Mouse (Mus musculus) thymus, adult 2 months (tissue): ENCODE measurements at regions not wholly inside any gene's neighbourhood (a gene's known extent, or its start where the extent isn't known, plus 50 kb on each side); places are given as distances from the start of the nearest gene placed in this dataset.
"Not testable (repeated sequence)": the region's sequence is repeated elsewhere in the genome, so short reads cannot be mapped to it uniquely, and the experiment has no call there.

Experiments
- DNase-seq: peaks from one replicate; pipeline ENCODE4 v3.0.0; 2021
- H3K27ac ChIP-seq: fragments of 200-500 bp; 2 replicates; pipeline ENCODE4 v1.5.1; 2012; ENCODE audit warnings: low read length, control low read depth; ENCODE audit not compliant: control insufficient read depth, insufficient read depth
- H3K27me3 ChIP-seq: fragments of 200-500 bp; 2 replicates; pipeline ENCODE4 v1.6.1; 2012; ENCODE audit warnings: mild to moderate bottlenecking, low read length, moderate library complexity, mixed read lengths; ENCODE audit not compliant: control insufficient read depth, insufficient read depth
- H3K36me3 ChIP-seq: fragments of 200-500 bp; 2 replicates; pipeline ENCODE4 v1.6.1; 2012; ENCODE audit warnings: mild to moderate bottlenecking, low read length, moderate library complexity; ENCODE audit not compliant: control insufficient read depth, insufficient read depth
- H3K4me1 ChIP-seq: fragments of 200-500 bp; replicated peaks from 2 replicates; pipeline ENCODE4 v1.6.1; 2012; ENCODE audit warnings: low read length; ENCODE audit not compliant: control insufficient read depth, insufficient read depth
- H3K4me3 ChIP-seq: fragments of 200-500 bp; 2 replicates; pipeline ENCODE4 v1.5.1; 2012; ENCODE audit warnings: mild to moderate bottlenecking, low read length, control low read depth, moderate library complexity; ENCODE audit not compliant: control insufficient read depth, insufficient read depth
- CTCF ChIP-seq: fragments of 200-500 bp; IDR thresholded peaks from 2 replicates; pipeline ENCODE4 v1.5.1; 2012; ENCODE audit warnings: mild to moderate bottlenecking, control low read depth, low read length, moderate library complexity, borderline replicate concordance; ENCODE audit not compliant: control insufficient read depth, poor library complexity, insufficient read depth; ENCODE audit errors: extremely low read depth
- POLR2A ChIP-seq: fragments of 200-500 bp; IDR thresholded peaks from 2 replicates; pipeline ENCODE4 v1.6.1; 2012; ENCODE audit warnings: mild to moderate bottlenecking, low read length, control low read depth, moderate library complexity; ENCODE audit not compliant: control insufficient read depth, poor library complexity, insufficient read depth; ENCODE audit errors: extremely low read depth
- WGBS: fragments of 180-500 bp; shearing (Covaris S2); methylation state at CpG from one replicate; pipeline ENCODE4 v1.1.7; 2018; 5-methylcytosine and 5-hydroxymethylcytosine counted together

- TF ChIP-seq POLR2A (no peak), CTCF (no peak)
- DNase-seq: no peak
- Histone ChIP-seq H3K36me3 (no peaks in the 10 kb centered on the region), H3K27me3 (no peaks in the 10 kb centered on the region), H3K4me1 (peaks cover 9% of the 10 kb centered on the region), H3K4me3 (no peak overlapping the region), H3K27ac (no peak overlapping the region)
- 91% methylated on average over 9 of the region's 9 CpGs for WGBS
These were observed 71.8 kb upstream of the Cpsf6 start for GRCm38 (mm10) chr10:117451396-117452185.

GRCm38 (mm10) chr10:117450631-117451030, 70.8 kb upstream of the Cpsf6 start:
- no peak for DNase-seq
- H3K4me3 ChIP-seq: no peak overlapping the region
- H3K27ac ChIP-seq: no peak overlapping the region
- H3K27me3 ChIP-seq: no peaks in the 10 kb centered on the region
- H3K4me1 ChIP-seq: peaks cover 9% of the 10 kb centered on the region
- WGBS: 98% methylated on average over 4 of the region's 4 CpGs
- H3K36me3 ChIP-seq: no peaks in the 10 kb centered on the region
- no peak for TF ChIP-seq POLR2A
- TF ChIP-seq CTCF: no peak

GRCm38 (mm10) chr10:117450240-117450569, 70.4 kb upstream of the Cpsf6 start:
- Histone ChIP-seq H3K4me3 (no peak overlapping the region), H3K36me3 (no peaks in the 10 kb centered on the region), H3K4me1 (peaks cover 9% of the 10 kb centered on the region), H3K27ac (no peak overlapping the region), H3K27me3 (no peaks in the 10 kb centered on the region)
- DNase-seq: no peak
- TF ChIP-seq CTCF (no peak), POLR2A (no peak)
- WGBS: 96% methylated on average over 1 of the region's 1 CpGs

DNA sequence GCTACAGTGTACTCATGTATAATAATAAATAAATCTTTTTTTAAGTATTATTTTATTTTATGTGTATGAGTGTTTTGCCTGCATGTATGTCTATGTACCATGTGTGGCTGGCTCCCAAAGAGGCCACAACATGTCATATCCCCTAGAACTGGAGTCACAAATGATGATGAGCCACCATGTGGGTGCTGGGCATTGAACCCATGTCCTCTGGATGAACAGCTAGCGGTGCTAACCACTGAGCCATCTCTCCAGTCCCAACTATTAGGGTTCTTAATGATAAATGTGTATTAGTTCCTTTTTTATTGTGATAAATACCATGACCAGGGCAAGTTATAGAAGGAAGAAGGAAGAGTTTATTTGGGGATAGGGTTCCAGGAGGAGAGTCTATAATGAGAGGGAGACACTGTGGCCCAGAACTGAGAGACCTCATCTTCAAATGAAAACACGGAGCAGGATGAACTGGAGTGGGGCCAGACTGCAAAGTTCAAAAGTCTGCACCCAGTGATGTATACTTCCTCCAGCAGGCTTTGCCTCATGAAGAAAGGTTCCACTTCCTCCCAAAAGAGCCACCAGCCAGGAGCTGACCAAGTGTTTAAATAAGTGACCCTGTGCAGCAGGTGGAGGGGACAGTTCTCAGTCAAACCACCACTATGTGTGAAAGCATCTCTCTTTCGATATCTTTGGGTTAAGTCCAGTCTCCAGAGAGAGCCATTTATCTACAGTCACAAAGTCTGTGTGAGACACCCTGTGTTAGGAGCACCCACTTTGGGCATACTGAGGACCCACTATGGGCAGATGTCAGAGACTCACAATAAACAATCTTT, 69.8 kb upstream of the Cpsf6 start:
- H3K4me1 ChIP-seq: peaks cover 9% of the 10 kb centered on the region
- no peak overlapping the region for H3K27ac ChIP-seq
- H3K36me3 ChIP-seq: no peaks in the 10 kb centered on the region
- H3K27me3 ChIP-seq: no peaks in the 10 kb centered on the region
- no peak for DNase-seq
- H3K4me3 ChIP-seq: no peak overlapping the region
- TF ChIP-seq CTCF (no peak), POLR2A (no peak)
- 64% methylated on average over 3 of the region's 3 CpGs for WGBS

DNA sequence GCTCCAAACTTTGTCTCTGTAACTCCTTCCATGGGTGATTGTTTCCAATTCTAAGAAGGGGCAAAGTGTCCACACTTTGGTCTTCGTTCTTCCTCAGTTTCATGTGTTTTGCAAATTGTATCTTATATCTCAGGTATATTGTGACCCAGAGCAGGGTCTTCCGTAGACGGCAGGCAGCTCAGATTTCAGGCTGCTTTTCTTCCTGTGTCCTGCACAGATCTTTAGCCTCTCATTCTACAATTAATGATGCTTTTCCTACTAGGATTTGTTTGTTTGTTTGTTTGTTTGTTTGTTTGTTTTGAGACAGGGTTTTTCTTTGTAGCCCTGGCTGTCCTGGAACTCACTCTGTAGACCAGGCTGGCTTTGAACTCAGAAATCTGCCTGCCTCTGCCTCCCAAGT, 69.0 kb upstream of the Cpsf6 start:
- 97% methylated on average over 3 of the region's 3 CpGs for WGBS
- not testable (repeated sequence) for H3K36me3 ChIP-seq, H3K27ac ChIP-seq, H3K27me3 ChIP-seq, DNase-seq, H3K4me1 ChIP-seq, H3K4me3 ChIP-seq

DNA sequence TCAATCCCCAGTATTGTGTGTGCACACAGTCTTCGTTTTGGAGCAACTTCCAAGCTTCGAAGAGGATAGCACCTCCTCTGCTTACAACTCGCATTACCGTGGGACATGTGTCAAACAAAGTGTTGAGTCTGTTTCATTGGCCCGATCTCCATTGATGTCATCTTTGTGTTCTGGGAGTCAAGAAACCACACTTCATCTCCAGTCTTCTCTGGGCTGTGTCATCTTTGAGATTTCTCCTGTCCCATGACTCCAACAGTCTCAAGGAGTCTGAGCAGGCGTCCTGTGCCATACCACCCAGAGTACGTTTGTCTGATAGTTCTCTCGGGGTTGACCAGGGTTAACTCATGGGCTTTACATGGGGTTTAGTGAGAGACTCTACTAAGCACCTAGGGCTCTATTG, 67.8 kb upstream of the Cpsf6 start:
- H3K27me3 ChIP-seq: no peaks in the 10 kb centered on the region
- TF ChIP-seq POLR2A (no peak), CTCF (no peak)
- WGBS: 96% methylated on average over 8 of the region's 8 CpGs

DNA sequence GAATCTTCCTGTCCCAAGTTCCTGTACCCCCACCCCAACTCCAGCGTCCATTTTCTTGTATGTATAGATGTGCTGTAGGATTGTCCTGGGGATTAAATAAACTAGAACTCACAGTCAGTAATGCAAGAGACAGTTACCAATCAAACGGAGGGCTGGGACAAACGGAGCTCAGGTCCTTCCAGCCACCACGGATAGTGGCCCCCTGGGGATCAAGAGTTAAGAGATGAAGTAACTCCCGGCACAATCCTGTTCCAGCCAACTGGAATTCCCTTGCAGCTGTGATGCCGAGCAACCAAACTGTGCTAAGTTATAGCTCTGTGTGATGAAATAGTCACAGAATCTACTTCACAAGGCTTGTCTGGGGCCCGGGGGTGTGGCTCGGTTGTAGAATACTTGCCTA, 67.4 kb upstream of the Cpsf6 start:
- 92% methylated on average over 8 of the region's 8 CpGs for whole genome bisulfite sequencing
- no peak for DNase-seq
- no peak overlapping the region for H3K4me3 ChIP-seq
- H3K27ac ChIP-seq: no peak overlapping the region
- no peaks in the 10 kb centered on the region for H3K36me3 ChIP-seq
- TF ChIP-seq CTCF: no peak
- no peak for TF ChIP-seq POLR2A
- peaks cover 6% of the 10 kb centered on the region for H3K4me1 ChIP-seq
- no peaks in the 10 kb centered on the region for H3K27me3 ChIP-seq

More for the DNA sequence above, 67.8 kb upstream of the Cpsf6 start:
- no peak overlapping the region for H3K4me3 ChIP-seq
- DNase-seq: no peak
- peaks cover 9% of the 10 kb centered on the region for H3K4me1 ChIP-seq
- H3K36me3 ChIP-seq: no peaks in the 10 kb centered on the region
- H3K27ac ChIP-seq: no peak overlapping the region
